Mouse (Mus musculus) heart, embryonic 14.5 days (tissue): Measurements from ENCODE around the gene St6galnac4. TPM values are rescaled to one million over a fixed set of nuclear protein-coding genes. Genes with fewer than 3 reads are reported as not detected.

ENCODE experiments used
- ATAC-seq: fragments of 200-750 bp; cut with Nextera tagmentation; 2 replicates; pipeline ENCODE4 v1.8.0; 2017; ENCODE audit warnings: low read depth, moderate TSS enrichment; ENCODE audit not compliant: insufficient number of reproducible peaks, insufficient read depth, low FRiP score
- H3K27ac ChIP-seq, 2 experiments: fragments of 200-500 bp in 1 of 2; fragments of 300-500 bp in 1 of 2; sonication (generic) in 1 of 2; replicated peaks in 1 of 2; 2 replicates each; pipeline ENCODE4 v1.5.1; 2012 to 2014; ENCODE audit warnings: low read depth in 2 of 2, low read length in 2 of 2, control low read depth in 1 of 2, mild to moderate bottlenecking in 1 of 2, mixed read lengths in 1 of 2; ENCODE audit not compliant: control insufficient read depth in 1 of 2, insufficient read depth in 1 of 2
- H3K27me3 ChIP-seq: fragments of 300-500 bp; sonication (generic); 2 replicates; pipeline ENCODE4 v1.6.1; 2014; ENCODE audit warnings: mild to moderate bottlenecking, low read length, control low read depth; ENCODE audit not compliant: control insufficient read depth, insufficient read depth
- H3K36me3 ChIP-seq: fragments of 300-500 bp; sonication (generic); 2 replicates; pipeline ENCODE4 v1.6.1; 2014; ENCODE audit warnings: mild to moderate bottlenecking, control low read depth, low read length, mixed read lengths; ENCODE audit not compliant: control insufficient read depth, insufficient read depth
- H3K4me1 ChIP-seq, 2 experiments: fragments of 200-500 bp in 1 of 2; fragments of 300-500 bp in 1 of 2; sonication (generic) in 1 of 2; 2 replicates each; pipeline ENCODE4 v1.6.1; 2012 to 2014; ENCODE audit warnings: low read length in 2 of 2, control low read depth in 1 of 2, mixed read lengths in 1 of 2; ENCODE audit not compliant: control insufficient read depth in 2 of 2, insufficient read depth in 2 of 2
- H3K4me2 ChIP-seq: fragments of 300-500 bp; sonication (generic); 2 replicates; pipeline ENCODE4 v1.6.1; 2014; ENCODE audit warnings: mild to moderate bottlenecking, low read length
- H3K4me3 ChIP-seq, 2 experiments: fragments of 200-500 bp in 1 of 2; fragments of 300-500 bp in 1 of 2; sonication (generic) in 1 of 2; 2 replicates each; pipeline ENCODE4 v1.5.1; 2012 to 2014; ENCODE audit warnings: low read length in 2 of 2, mild to moderate bottlenecking in 2 of 2, control low read depth in 1 of 2, low read depth in 1 of 2, moderate library complexity in 1 of 2; ENCODE audit not compliant: control insufficient read depth in 1 of 2, insufficient read depth in 1 of 2
- H3K9ac ChIP-seq: fragments of 300-500 bp; sonication (generic); 2 replicates; pipeline ENCODE4 v1.6.1; 2014; ENCODE audit warnings: mild to moderate bottlenecking, low read length
- H3K9me3 ChIP-seq: fragments of 300-500 bp; sonication (generic); 2 replicates; pipeline ENCODE4 v1.6.1; 2016; ENCODE audit warnings: low read length, control low read depth; ENCODE audit not compliant: control insufficient read depth
- WGBS: fragments of 180-500 bp; shearing (Covaris S2); extraction: QIAGEN DNeasy Blood & Tissue Kit; methylation state at CpG from one replicate; pipeline ENCODE4 v1.1.7; 2014; 5-methylcytosine and 5-hydroxymethylcytosine counted together
- polyA plus RNA-seq: library from polyadenylated mRNA; unstranded; fragments of >200 nt; fragmentation: Nextera tagmentation; extraction: Ambion mirVana; gene quantifications from 2 replicates; pipeline ENCODE4 v1.2.1, GENCODE M21; 2014

St6galnac4 gene
- polyA plus RNA-seq, 1 experiment from 2014 or later, result 35.7 TPM

GRCm38 (mm10) chr2:32570698-32571494, 16.0 kb upstream of the St6galnac4 start, which contains the start of gene Dpm2:
Gene Dpm2 (plus strand): TSS chr2:32570858.
- Histone ChIP-seq H3K4me2 (peak within 1 kb of the TSS; percentile 89), H3K9me3 (no peaks in the 10 kb centered on the region), H3K4me1 (peaks cover 3 to 17% of the 10 kb centered on the region in 2 experiments; a peak in 3 of 4 replicates), H3K27ac (peak within 1 kb of the TSS in 1 of 2 experiments; percentile 34; a peak in 1 of 4 replicates), H3K27me3 (peaks cover 8% of the 10 kb centered on the region; the same call in 1 of the 2 replicates), H3K4me3 (peak within 1 kb of the TSS; percentile 57 to 67), H3K9ac (peak within 1 kb of the TSS; percentile 81), H3K36me3 (peaks cover 33% of the 10 kb centered on the region)
- peak; percentile 55 for ATAC-seq
- 1% methylated on average over 36 of the region's 36 CpGs for WGBS

- Histone ChIP-seq H3K9me3 (no peaks in the 10 kb centered on the region), H3K4me2 (no peak overlapping the region), H3K9ac (no peak overlapping the region), H3K4me1 (peaks cover 3 to 17% of the 10 kb centered on the region in 2 experiments; a peak in 3 of 4 replicates), H3K36me3 (peaks cover 23% of the 10 kb centered on the region), H3K27me3 (peaks cover 8% of the 10 kb centered on the region; the same call in 1 of the 2 replicates), H3K4me3 (no peak overlapping the region), H3K27ac (no peak overlapping the region)
- 88% methylated on average over 11 of the region's 11 CpGs for WGBS
- ATAC-seq, result no peak
Measured at GRCm38 (mm10) chr2:32572196-32572595, 14.7 kb upstream of the St6galnac4 start.

GRCm38 (mm10) chr2:32574497-32574896, 12.4 kb upstream of the St6galnac4 start, which contains the start of gene Pip5kl1:
Gene Pip5kl1 (plus strand): TSS chr2:32574797.
- Histone ChIP-seq H3K27me3 (peaks cover 23% of the 10 kb centered on the region), H3K36me3 (peaks cover 14% of the 10 kb centered on the region; the same call in 1 of the 2 replicates), H3K4me1 (peaks cover 3 to 17% of the 10 kb centered on the region in 2 experiments; a peak in 3 of 4 replicates), H3K4me2 (peak within 1 kb of the TSS; percentile 78), H3K4me3 (peak within 1 kb of the TSS; percentile 22 to 39), H3K9me3 (no peaks in the 10 kb centered on the region), H3K27ac (no peak within 1 kb of the TSS), H3K9ac (peak within 1 kb of the TSS; percentile 58)
- ATAC-seq, result no peak
- WGBS, result 77% methylated on average over 6 of the region's 6 CpGs

- Histone ChIP-seq H3K36me3 (peaks cover 14% of the 10 kb centered on the region; the same call in 1 of the 2 replicates), H3K9me3 (no peaks in the 10 kb centered on the region), H3K9ac (peak overlapping the region; percentile 58), H3K4me3 (peak overlapping the region; percentile 22 to 39), H3K27me3 (peaks cover 28% of the 10 kb centered on the region), H3K4me1 (peaks cover 3 to 17% of the 10 kb centered on the region in 2 experiments; a peak in 3 of 4 replicates), H3K27ac (no peak overlapping the region), H3K4me2 (peak overlapping the region; percentile 78)
- ATAC-seq, result no peak
- 2% methylated on average over 26 of the region's 26 CpGs for WGBS
Measured at GRCm38 (mm10) chr2:32574901-32575585, 11.9 kb upstream of the St6galnac4 start.

GRCm38 (mm10) chr2:32575586-32576160, 11.2 kb upstream of the St6galnac4 start, which contains the start of gene 9430097D07Rik:
Gene 9430097D07Rik (minus strand): TSS chr2:32575684.
- H3K27me3 ChIP-seq, result peaks cover 34% of the 10 kb centered on the region
- peak within 1 kb of the TSS; percentile 22 to 39 for H3K4me3 ChIP-seq
- H3K4me2 ChIP-seq, result peak within 1 kb of the TSS; percentile 78
- peaks cover 3 to 17% of the 10 kb centered on the region in 2 experiments; a peak in 3 of 4 replicates for H3K4me1 ChIP-seq
- peak within 1 kb of the TSS; percentile 58 for H3K9ac ChIP-seq
- WGBS, result 6% methylated on average over 28 of the region's 28 CpGs
- peaks cover 14% of the 10 kb centered on the region; the same call in 1 of the 2 replicates for H3K36me3 ChIP-seq
- ATAC-seq, result no peak
- no peak within 1 kb of the TSS for H3K27ac ChIP-seq
- no peaks in the 10 kb centered on the region for H3K9me3 ChIP-seq

- no peak overlapping the region for H3K4me2 ChIP-seq
Measured at GRCm38 (mm10) chr2:32576532-32576931, 10.4 kb upstream of the St6galnac4 start.

More at GRCm38 (mm10) chr2:32576532-32576931, 10.4 kb upstream of the St6galnac4 start:
- 85% methylated on average over 9 of the region's 9 CpGs for whole genome bisulfite sequencing
- peaks cover 14% of the 10 kb centered on the region; the same call in 1 of the 2 replicates for H3K36me3 ChIP-seq
- H3K27ac ChIP-seq, result no peak overlapping the region
- H3K9me3 ChIP-seq, result no peaks in the 10 kb centered on the region
- peaks cover 4 to 14% of the 10 kb centered on the region in 2 experiments for H3K4me1 ChIP-seq
- no peak overlapping the region for H3K9ac ChIP-seq
- ATAC-seq, result no peak
- H3K27me3 ChIP-seq, result peaks cover 36% of the 10 kb centered on the region
- H3K4me3 ChIP-seq, result no peak overlapping the region
